Mouse (Mus musculus) induced T-regulatory cell, adult 2 months (primary cell): Measurements from ENCODE around the gene Slc25a23.

Experiments
- DNase-seq: peaks from one replicate; pipeline ENCODE4 v3.0.0-alpha.2; 2012; ENCODE audit warnings: low read depth

Slc25a23 gene

DNA sequence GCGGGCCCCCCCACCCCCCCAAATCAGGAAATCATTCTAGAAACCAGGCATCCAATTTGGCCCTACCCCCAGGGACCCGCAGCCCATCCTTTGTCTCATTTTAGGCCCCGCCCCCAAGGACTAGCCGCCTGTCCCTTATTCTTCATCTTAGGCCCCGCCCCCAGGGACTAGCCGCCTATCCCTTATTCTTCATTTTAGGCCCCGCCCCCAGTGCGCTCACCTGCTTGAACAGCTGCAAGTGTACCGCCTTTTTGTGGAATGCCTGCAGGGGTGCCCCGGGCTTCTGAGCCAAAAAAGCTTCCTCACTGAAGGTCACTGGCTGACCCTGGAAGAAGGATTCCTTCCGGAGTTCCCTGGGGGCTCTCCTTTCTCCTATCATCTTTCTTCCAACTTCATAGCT, 11.0 kb upstream of the Slc25a23 start:
- no peak for DNase-seq

DNA sequence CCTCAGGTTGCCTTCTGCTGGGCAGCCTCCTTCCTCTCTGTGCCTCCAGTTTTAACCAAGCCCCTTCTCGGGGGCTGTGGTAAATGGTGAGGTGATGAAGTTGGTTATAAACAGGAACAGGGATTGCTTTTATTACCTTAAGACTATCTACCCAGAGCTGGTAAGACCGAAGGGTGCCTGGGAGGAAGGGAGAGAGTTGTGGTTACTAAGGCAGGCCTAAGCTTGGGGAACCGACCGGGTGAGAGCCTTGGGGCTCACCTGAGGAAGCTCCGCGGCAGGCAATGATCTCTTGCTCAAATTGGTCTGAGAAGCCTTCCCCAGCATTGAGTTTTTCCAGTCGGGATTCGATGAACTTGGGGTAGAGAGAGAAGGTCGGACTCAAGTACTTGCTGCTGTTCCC, 10.6 kb upstream of the Slc25a23 start:
- DNase-seq = no peak

DNA sequence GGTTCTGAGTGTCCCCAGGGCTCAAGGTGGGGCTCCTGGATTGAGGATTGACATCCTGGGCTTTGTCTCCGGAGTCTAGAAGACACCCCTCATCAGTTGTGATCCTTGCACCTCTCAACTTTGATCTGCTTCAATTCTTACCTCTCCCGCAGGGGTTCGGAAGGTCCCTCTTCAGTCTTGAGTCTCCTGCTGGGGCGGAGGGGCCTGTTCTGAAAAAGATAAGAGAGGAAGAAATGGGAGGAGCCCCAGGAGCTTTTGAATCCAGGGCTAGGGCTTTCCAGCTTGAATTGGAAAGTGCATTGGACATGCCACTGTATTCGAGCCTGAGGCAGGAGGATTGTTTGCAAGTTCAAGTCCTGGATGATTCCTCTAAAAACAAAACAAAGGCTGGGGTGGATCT, 7.2 kb upstream of the Slc25a23 start:
- no peak for DNase-seq

DNA sequence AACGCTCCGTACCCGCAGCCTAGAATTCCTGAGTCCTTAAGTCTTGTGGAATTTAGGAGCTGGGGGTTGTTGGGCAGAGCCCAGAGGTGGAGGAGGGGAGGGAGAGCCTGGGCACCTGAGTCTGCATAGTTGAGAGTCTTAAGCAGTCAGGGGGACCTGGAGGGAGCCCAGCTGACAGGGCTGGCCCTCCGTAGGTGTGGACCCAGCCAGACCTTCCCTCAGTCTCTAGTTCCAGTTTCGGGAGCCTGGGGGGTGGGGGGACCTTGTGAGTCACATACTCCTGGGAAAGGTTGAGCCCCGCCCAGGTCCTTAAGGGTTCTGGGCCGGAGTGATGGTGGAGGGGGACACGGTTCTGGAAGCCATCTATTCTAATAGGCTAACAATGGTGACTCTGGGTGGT, 3.4 kb upstream of the Slc25a23 start:
- no peak for DNase-seq

DNA sequence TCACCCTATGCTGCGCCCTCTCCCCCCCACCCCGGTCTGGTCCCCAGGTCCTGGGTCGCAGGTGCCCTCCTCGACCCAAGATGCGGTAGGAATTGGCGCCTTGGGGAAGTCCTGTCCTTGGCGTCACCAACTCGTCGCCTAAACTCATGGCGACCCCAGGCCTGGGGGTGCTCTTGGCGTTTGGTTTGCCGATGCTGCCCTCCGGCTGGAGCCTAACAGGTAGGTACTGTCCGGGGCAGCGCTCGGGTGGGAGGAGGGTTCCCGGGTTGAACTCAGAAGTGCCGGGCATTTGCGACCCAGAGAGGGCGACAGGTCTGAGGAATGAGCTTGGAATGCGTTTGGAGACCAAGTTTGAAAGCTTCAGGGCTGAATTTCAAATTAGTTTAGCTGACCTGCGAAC, 2.9 kb upstream of the Slc25a23 start:
- DNase-seq = no peak

DNA sequence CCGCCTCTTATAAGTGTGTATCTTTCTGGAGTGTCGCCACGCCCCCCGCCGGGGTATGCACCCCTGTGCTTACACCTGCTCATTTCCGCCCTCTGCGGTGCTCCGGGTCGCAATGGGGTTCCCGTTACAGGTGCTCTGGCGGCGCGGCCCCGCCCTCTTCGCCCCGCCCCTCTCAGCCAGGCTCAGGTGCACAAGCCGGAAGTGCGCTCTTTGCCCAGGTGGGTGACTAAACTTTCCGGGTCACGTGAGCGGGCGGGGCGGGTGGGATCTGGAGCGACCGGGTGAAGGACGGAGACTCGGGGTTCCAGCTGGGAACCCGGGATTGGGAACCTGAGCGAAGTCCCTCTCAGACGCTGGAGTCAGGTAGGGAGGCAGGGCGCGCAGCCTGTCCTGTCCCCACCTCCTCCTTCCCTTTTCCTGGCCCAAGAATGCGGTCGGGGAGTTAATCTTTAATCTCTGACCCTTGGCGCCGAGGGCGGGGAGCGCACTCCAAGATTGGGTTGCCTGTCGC, 2.4 kb upstream of the Slc25a23 start:
- peak; percentile 75 for DNase-seq

DNA sequence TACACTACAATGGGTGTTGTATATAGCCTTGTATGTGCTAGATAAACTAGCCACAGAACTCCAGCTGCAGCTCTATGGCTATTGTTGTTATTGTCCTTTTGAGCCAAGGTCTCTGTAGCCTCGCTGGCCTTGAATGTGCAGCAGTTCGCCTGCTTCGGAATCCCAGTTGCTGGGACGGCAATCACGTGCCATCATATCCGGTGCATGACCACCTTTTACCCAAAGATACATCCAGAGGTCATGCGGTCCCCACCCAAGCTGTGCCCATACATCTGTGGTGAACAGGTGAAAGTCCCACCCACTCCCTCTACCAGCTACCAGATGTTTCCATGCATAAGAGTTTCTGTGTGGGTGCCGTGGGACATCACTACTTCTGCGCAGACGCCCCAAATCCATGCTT, 1.4 kb upstream of the Slc25a23 start:
- DNase-seq = peak; percentile 75

DNA sequence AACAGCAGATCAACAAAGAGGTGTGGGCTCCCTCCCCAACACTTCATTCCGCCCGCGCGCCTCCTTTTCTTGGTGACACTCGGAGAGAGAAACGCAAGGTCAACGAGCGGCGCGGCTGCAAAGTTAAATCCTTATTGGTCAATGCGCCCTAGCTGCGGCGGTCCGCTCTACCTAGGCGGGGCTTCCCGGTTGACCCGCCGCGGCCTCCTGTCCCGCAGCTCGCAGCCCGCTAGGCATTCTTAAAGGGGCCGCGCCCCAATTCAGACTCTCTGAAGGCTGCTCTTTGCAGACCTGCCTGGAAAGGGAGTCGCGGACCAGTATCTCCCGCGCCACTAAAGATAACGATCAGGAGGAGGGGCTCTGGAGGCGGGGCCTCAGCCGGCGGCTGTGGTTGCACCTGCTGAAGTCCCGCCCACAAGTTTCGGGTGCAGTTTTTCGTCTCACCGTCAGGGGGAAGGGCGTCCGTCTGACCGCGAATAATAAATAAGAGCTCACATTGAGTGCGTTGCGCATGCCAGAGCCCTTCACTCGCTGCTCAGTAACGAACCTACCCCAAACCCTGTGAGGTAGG, 653 bp upstream of the Slc25a23 start:
- peak; percentile 99 for DNase-seq

DNA sequence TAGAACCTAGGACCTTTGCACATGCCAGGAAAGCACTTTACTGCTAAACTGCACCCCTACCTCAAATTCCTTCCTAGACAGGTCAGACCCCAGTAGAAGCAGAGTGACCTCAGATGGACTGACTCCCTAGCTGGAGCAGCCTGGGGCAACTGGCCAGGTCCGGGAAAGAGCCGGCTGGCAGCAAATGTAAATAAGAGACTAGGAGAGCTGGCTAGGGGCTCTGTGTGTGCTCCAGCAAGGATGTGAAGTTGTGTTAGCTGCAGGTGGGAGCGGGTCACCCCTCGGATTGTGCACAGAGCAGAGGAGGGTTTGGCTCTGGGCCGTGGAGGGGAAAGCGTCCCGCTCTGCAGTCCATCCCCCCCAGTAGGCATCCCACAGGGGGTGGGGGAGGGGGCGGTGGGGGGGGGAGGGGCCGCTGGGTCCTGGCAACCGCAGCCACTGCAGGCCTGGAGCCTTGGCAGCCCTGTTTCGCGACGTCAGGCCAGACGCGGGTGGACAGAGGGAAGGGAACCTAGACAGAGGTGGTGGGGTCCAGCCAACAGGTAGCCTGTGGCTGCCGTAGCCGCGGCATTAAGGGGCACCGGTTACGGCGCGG, 675 bp downstream of the Slc25a23 start, which contains the start of gene Crb3:
Crb3 (plus strand) TSS at position 215 of the 595 bp plus-strand sequence.
- no peak for DNase-seq

DNA sequence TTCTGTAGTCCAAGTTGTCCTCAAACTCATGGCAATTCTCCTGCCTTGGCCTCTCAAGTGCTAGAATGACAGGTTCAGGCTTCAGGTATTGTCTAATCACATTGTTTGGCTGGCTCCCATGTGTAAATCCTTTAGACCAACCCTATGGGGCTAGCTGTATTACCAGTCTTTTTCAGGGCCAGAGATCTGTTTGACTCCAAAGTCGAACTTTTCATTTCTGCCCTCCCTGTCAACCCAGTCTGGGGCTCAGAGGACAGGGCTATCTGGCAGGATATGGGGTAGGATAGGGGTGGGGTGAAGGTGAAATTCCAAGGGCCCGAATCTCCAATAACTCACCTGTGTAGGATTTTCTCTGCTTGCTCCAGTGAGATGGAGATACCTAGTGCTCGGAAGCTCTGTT, 3.4 kb downstream of the Slc25a23 start:
- DNase-seq = no peak

DNA sequence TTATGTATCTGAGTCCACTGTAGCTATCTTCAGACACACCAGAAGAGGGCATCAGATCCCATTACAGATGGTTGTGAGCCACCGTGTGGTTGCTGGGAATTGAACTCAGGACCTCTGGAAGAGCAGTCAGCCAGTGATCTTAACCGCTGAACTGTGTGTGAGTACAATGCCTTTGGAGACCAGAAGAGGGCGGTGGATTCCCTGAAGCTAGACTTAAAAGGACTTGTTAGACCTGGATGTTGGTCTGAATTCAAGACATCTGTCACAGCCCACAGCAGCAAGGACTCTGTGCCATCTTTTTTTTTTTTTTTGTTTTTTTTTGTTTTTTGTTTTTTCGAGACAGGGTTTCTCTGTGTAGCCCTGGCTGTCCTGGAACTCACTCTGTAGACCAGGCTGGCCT, 8.0 kb downstream of the Slc25a23 start:
- DNase-seq = peak; percentile 75

DNA sequence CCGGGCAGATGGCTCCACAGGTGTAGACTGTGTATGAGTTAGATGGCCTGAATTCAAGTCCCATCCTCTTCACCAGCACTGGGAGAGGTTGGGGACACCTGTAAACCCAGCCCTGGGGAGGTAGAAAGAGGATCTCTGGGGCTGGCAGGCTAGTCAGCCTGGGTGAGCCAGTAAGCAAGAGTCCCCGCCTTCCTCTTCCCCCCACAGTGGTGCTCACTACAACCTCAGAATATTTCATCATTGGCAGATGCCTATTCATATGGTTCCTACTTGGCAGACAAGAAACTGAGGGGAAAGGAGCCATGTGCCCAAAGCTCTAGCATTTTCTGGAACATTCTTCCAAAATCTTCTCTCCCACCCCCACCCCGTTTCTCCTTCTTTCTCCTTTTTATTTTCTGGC, 10.8 kb downstream of the Slc25a23 start:
- no peak for DNase-seq

DNA sequence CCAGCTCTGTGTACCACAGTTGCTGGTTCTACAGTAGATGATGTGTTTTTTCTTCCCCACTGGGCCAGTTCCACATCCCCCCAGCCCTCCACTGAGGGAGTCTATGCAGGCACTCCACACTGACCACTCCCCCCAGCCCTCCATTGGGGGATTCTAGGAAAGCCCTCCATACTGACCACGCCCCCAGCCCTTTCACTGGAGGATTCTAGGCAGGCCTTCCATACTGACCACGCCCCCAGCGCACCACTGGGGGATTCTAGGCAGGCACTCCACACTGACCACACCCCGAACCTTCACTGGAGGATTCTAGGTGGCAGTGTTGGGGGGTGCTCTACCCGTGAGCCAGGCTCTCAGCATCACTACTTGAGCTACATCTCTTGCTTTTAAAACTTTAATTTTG, 12.3 kb downstream of the Slc25a23 start:
- DNase-seq = no peak

DNA sequence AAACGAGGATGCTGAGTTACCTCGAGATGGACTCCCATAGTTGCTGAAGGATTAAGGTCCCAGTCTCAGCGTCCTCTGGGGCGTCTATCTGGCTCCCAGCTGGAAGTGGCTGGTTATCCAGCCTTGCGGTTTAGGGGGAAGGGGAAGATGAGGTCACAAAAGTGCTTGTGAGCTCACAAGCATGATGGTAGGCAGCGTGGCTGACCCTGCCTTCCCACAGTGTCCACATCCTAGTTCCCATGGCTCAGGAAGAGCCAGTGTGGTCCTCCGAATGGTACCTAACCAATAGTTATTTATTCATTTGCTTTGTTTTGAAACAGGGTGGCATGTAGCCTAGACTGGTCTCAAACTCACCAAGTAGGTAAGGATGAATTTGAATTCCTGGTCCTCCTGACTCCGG, 18.1 kb downstream of the Slc25a23 start, which contains the start of gene Slc25a41:
Slc25a41 (minus strand) TSS at position 101 of the 400 bp plus-strand sequence.
- no peak for DNase-seq

DNA sequence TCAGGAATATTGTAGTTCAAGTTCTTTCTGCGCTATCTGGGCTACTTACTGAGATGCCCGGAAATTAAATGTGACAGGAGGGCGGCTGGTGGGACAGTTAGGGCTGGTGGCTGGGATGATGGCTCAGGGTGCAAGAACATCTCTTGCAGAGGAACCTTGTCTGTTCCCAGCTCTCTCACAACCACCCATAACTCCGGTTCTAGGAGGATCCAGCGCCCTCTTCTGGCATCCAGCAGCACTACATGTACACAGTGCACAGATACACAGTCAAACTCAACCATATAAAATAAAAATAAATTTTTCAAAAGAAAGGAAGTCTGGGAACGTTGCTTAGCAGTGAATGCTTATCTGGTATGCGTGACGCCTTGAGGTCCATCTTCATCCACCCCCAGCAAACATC, 20.7 kb downstream of the Slc25a23 start:
- peak; percentile 39 for DNase-seq

DNA sequence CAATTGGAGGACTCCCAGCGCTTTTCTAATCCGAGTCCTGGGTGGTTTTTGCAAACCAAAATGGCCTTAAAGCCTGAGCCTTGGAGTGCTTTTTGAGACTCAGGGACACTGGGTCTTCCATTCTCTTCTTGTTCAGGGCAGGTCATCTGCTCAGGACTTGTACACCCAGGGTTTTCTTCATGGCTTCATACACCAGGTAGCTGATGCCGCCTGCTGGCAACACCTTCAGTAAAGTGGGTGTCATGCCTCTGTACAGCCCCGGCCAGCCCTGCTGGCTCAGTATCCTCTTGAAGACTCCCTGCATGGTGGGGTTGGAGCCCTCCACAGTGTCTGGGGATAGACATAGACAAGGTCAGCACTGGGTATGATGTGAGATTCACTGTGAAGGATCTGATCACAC, 26.8 kb downstream of the Slc25a23 start:
- DNase-seq = peak; percentile 34

DNA sequence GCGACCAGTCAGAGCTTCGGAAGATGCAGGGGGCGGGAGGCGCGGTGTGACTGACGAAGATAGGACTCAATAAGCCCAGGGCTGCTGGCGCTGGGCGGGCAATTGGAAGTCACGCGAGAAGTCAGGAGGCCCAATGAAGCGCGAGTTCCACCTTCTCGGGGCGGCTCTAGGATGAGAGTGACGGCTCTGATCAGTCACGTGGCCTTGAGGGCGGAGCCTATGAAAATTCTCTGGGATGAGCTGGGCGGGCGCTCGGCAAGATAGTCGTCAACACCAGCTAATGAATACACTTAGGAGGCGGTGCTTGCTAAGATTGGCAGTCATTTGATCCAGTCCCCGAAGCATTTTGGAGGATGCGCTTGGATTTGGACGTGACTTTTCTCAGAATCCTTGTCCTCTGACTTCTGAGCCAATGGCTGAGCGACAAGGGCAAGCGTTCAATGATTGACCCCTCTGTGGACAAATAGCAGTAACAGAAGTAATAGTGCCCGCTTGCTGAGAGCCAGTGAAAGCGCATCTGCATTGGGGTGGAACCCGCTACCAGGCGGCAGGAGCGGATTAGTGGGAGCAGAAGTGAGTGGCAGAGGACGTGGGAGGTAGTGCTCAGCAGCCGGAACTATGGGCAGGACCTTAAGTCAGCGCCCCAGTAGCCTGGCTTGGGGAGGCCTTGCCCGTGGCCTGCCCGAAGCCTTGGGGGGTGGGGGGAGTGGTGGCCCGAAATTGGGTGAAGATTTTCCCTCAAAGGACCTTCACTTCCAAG, 27.8 kb downstream of the Slc25a23 start:
- DNase-seq = peak; percentile 100

DNA sequence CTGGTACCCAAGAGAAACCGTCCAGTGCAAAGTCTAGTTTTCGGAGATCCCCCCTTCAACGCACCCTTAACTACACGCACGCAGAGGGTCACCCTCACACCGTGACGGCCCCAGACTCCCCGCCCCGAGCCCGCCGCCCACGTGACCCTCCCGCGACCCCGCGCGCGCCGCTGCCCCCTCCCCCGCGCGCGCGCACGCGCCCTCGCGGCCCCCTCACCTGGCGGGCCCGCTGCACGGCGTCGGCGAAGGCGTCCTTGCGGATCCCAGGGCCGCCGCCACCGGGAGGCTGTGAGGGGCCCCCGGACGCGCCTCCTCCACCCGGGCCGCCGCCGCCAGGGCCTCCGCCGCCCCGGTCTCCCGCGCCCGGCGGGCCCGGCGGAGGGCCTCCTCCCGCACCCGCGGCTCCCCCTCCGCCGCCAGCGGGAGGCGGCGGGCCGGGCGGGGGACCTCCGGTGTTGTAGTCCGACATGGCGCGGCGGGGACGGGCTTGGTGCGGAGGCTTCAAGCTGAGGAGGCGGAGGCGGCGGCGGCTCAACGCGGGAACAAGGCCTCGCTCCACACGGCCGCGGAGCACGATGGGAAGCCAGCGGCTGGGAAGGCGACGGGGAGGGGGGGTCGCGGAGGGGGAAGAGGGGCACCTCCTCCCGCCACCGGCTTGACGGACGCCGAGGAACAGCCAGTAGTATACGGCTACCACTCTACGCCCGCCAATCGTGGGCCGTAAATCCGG, 28.6 kb downstream of the Slc25a23 start, which contains the start of gene Khsrp:
Khsrp (minus strand) TSS at position 592 of the 730 bp plus-strand sequence.
- peak; percentile 65 for DNase-seq

DNA sequence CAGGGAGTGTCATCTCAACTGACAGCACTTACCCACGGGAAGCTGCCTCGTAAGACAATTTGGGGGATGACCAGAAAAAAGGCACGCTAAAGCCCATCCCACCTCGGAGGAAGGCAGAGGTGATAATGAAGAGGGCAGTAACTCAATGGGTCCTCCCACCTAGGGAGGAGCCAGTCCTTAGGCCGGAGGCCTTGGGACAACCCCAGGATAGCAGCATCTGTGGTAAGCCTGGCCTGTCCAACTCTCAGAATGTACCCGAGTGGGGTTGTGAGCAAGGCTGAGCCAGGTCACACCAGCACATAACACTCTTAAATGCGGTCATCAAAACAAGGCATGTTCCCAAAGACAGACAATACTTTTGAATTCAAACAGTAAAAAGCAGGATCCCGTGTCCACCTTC, 30.0 kb downstream of the Slc25a23 start:
- DNase-seq = peak; percentile 42

DNA sequence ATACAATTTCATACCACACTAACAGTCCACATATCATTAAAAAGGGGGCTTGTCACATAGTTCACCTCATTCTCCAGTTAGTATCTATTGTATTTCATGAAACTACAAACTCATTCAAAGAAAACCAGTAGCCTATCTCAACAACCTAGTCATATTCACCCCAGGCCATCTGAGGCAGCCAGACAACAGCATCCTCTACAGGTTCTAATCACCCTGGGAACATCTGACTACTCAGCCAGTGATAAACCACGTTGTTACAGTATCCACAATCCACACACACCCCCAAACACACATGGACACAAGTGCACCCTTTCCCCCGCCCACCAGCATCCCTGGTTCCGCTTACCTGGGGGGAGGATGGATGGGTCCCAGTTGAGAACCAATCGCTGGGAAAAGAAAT, 32.2 kb downstream of the Slc25a23 start:
- DNase-seq = no peak

DNA sequence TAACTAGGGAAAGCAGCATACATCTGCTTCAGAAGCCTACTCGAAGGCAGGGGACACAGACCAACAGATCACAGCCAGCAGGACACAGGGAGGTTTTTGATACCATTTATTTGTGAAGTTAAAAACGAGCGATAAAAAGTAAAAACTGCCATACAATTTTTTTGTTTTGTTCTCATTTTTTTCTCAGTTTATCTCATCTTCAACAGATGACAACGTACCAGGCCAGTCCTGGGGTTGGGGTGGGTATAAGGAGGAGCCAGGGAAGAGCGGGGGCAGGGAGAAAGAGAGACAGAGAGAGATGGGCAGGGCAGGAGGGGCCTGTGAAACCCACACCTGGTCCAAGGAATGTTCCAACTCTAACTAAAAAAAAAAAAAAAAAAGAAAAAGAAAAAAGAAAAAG, 38.7 kb downstream of the Slc25a23 start:
- no peak for DNase-seq

DNA sequence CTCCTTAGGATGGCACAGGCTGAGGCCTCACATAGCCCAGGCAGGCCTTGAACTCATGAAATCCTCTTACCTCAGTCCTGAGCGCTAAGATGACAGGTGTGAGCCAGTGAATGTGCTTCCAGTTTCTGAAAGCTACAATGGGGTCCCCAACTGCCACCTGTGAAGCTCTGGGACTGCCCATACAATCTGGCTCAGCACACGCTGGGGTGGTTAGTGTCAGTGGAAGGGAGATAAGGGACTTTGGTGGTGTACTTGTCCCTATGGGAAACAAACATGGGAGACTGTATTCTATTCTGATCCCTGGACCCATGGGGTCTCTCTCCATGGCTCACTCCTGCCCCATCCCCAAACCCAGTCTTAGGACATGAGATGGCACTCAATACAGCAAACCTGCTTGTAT, 40.0 kb downstream of the Slc25a23 start:
- no peak for DNase-seq
